Mouse (Mus musculus) spleen, postnatal 4 days (tissue): Measurements from ENCODE around the gene Parp3.

Source experiments
- DNase-seq, 2 experiments: peaks; one replicate each; pipeline ENCODE4 v3.0.0; 2022; ENCODE audit warnings: low spot score in 2 of 2

The Parp3 gene

DNA sequence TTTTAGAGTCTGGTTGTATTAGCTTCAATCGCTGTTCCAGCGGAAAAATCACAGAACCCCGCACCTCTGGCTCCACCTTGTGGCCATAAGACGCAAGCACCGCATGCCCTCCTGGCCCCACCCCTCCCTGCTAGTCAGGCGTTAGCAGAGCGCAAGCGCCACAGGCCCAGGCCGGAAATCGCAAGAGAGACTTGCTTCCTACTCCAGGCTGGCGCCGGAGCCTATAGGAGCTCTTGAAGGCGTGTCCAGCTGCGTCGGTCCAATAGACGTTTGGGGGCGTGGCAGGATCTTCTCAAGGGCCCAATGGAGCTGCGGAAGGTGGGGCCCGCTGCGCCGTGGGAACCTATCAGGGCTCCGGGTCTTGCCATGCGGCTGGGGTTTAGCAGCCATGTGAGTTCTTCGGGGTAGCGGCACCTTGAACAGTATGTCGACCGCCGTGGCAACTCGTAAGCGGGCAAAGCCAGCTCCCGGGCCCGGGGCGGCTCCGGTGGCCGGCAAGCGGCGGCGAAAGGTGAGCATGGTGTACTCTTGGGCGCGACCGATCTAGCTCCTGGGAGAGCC is at the start of gene Parp3:
TSS of gene Parp3 (minus strand) at position 26 of the 561 bp plus-strand sequence.
- DNase-seq: peak; percentile 97

DNA sequence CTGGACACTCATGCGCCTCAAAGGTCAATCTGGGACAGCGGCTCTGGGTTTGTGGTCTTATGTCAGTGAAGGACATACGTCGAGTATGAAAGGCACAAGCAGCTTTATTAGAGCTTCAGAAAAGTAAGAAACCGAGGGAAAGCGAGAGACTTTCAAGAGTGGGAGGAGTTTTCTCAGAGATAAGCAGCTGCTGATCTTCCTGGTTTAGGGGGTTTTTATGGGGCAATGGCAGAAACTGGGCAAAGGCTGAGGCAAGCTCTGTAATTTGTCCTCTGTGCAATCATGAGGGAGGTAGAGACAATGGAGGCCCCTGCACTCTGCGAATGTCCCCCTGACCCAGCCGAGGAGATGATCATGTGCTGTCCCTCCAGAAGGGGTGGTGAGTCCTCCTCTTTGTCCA is 43.2 kb upstream of the Parp3 start:
- DNase-seq: no peak

DNA sequence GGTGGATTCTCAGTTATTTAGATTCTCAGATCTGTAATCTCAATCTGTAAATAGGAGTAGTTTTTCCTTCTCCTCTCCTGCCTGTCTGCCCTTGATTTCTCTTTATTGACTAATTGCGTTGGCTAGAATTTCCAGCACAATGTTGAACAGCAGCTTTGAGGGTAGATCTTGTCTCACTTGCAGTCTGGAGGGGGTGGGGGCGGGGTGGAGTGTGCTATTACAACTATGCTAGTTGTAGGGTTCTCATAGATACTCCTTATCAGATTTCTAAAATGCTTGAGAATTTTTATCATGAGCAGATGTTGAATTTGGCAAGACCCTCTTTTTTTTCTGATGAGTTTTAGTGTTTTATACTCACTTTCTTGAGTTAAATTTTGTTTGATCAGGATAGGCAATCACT is 42.7 kb upstream of the Parp3 start:
- no peak for DNase-seq

- no peak for DNase-seq
Observed at GRCm38 (mm10) chr9:106514273-106514672, 37.5 kb upstream of the Parp3 start, which contains the start of gene Iqcf5. Gene Iqcf5, plus strand, starts transcription at chr9:106514573.

GRCm38 (mm10) chr9:106513566-106513965 is 36.8 kb upstream of the Parp3 start:
- no peak for DNase-seq

- DNase-seq: no peak
Observed at GRCm38 (mm10) chr9:106512729-106513450, 36.1 kb upstream of the Parp3 start.

GRCm38 (mm10) chr9:106509356-106509755 is 32.6 kb upstream of the Parp3 start:
- no peak for DNase-seq

DNA sequence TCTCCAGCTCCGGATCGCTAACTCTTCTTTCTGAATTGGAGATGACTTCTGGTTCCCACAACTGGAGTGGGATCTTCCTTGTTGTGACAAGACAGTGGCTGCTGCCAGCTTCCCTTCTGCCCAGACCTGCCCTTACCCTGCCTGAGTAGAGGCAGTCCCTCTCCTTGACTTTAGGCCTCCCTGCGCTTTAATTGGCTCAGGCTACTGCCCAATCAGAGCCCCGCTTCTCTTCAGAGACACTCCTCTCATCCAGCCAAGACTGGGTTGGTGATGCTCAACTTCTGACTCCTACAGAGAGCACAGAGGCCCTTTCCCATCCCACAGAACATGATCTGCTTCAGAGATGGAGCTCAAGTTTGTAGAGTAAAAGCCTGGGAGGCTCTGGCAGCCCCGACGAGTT is 27.5 kb upstream of the Parp3 start:
- no peak for DNase-seq

DNA sequence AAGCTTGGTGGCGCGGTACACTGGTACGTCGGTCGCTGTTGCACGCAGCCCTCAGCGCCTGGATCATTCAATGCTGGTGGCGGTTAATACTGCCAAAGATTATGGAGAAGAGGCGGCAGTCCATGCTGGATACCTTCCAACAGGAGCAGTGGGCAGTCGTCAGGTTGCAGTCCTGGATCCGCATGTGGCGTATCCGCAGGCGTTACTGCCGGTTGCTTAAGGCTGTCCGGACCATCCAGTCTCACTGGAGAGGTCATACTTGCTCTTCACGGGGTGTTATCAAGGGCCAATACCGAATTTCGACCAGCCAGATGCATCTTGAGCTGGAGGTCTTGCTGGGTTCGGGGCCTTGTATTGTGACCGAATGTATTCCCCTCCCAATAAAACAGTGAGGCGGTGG is 25.1 kb upstream of the Parp3 start:
- no peak for DNase-seq

DNA sequence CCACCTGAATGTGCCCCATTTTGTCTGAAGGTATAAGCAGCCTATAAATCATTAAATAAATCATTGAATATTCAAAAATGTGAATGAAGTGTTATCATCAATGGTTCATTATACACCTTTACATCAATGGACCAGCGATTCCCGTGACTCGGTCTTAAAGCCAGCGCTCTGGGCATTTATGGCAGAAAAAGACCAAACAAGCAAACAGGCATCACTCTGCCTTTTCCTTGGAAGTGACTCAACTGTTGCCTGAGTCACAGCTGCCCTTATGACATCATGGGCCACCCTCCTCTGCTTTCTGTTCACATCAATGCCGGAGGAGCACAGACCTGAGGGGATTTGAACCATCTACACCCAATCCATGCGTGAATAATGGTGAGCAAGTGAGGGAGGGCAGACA is 22.9 kb upstream of the Parp3 start, which contains the start of gene Iqcf1:
TSS of gene Iqcf1 (plus strand) at position 301 of the 400 bp plus-strand sequence.
- DNase-seq: no peak

DNA sequence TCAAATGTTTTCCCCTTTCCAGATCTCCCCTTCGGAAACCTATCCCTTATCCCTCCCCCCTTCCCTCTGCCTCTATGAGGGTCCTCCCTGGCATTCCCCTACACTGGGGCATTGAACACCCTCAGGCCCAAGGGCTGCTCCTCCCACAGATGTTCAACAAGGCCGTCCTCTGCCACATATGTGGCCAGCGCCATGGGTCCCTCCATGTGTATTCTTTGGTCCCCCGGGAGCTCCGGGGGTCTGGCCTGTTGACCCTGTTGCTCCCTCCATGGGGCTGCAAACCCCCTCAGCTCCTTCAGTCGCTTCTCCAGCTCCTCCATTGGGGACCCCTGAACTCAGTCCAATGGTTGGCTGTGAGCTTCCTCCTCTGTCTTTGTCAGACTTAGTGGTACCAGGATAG is 10.9 kb upstream of the Parp3 start:
- DNase-seq: peak; percentile 8 to 47

DNA sequence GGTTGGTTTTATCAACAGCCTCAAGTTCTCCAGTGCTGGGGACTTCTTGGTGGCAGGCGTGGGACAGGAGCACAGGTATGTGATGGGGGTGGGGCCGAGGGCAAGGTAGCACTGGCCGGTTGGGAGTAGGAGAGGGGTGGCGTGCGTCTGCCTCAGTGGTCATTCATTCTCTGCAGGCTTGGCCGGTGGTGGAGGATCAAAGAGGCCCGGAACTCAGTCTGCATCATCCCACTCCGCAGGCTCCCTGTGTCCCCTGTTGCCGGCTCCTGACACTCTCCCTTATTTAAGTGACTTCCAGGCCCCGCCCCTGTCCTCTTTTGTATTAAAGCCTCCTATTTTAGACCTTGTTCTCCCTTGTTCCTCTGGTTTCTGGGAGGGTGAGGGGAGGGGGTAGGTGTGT is 8.3 kb upstream of the Parp3 start:
- peak; percentile 9 to 58 for DNase-seq

DNA sequence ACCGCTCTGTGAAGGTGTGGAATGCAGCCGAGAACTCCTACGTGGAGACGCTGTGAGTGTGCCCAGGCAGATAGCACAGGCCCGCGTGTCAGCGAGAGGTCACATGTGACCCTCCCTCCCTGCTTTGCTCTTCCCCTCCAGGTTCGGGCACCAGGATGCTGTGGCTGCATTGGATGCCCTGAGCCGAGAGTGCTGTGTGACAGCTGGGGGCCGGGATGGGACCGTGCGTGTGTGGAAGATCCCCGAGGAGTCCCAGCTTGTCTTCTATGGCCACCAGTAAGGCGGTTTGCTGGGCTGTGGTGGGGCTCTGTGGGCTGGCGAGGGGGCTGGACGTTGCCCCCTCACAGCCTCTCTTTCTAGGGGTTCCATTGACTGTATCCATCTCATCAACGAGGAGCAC is 6.9 kb upstream of the Parp3 start:
- DNase-seq: peak in 1 of 2 experiments; percentile 58

DNA sequence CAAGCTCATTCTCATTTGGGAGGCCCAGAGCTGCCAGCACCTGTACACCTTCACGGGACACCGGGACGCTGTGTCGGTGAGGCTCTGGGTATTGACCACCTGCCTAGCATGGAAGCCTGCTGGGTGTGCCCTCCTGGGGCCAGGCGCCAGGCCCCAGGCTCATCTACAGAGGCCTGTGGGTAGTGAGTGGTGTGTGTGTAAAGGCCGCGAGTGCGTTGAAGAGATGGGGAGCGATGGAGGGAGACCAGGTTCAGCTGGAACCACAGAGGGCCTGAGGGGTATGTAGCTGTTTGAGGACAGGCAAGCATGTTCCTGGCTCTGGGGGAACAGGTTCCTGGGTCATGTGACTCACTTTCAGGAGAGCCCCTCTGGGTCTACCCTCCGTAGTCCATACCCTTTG is 6.4 kb upstream of the Parp3 start:
- peak in 1 of 2 experiments; percentile 12 for DNase-seq

GRCm38 (mm10) chr9:106482578-106483115 is 5.9 kb upstream of the Parp3 start:
- DNase-seq: peak; percentile 9 to 56

- peak; percentile 10 to 57 for DNase-seq
Observed at GRCm38 (mm10) chr9:106481676-106482075, 4.9 kb upstream of the Parp3 start.

- DNase-seq: peak; percentile 12 to 61
Observed at GRCm38 (mm10) chr9:106481075-106481474, 4.3 kb upstream of the Parp3 start.

DNA sequence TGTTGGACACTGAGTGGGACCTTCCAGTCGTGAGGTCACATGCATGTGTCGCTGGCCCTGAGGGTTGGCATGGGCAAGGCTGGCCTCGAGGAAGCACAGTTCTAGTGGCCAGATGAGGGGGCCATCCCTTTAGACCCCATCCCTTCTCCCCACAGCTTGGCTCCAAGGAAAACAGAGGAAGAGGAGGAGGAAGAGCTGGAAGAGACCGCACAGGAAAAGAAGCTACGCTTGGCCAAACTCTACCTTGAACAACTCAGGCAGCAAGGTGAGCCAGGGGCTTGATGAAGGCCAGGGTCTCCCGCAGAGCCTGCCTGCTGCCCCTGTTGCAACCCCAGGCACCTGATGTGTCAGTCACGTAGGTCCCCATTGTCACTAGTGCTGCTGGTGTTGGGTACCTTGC is 3.8 kb upstream of the Parp3 start:
- DNase-seq: peak; percentile 11 to 54

DNA sequence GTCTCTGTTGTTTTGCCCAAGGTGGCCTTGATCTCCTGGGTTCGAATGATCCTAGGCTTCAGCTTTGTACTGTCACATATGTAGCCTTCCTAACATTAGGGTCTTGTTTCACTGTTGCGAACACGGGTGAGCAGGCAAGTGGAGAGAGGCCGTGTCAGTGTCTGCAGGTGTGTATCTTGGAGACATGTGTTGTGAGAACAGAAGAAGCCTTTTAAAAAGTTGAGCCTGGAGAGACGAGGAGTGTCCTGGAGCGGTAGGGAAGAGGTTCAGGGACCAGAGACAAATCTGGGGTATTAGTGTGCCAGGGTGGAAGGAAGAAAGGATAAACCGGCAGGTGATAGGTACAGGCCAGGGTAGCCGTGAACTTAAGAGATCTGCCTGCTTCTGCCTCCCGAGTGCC is 1.4 kb upstream of the Parp3 start:
- peak; percentile 7 to 54 for DNase-seq

DNA sequence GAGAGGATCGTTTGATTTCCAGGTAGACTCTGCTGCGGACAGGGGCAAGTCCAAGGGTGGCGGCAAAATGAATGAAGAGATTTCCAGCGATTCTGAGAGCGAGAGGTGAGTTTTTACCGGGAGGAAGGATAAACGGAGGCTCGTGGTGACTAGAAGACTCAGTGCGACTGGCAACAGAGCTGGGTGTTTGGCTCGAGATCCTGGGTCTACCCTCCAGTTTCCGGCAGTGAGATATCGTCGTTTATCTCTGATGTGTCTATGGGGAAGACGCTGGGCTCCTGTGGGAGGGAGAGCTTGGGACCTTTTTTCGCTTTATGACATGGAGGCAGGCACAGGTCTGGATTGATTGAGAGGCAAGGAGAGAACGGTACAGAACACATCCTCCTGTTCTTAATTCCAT is 900 bp upstream of the Parp3 start:
- peak; percentile 11 to 58 for DNase-seq

DNA sequence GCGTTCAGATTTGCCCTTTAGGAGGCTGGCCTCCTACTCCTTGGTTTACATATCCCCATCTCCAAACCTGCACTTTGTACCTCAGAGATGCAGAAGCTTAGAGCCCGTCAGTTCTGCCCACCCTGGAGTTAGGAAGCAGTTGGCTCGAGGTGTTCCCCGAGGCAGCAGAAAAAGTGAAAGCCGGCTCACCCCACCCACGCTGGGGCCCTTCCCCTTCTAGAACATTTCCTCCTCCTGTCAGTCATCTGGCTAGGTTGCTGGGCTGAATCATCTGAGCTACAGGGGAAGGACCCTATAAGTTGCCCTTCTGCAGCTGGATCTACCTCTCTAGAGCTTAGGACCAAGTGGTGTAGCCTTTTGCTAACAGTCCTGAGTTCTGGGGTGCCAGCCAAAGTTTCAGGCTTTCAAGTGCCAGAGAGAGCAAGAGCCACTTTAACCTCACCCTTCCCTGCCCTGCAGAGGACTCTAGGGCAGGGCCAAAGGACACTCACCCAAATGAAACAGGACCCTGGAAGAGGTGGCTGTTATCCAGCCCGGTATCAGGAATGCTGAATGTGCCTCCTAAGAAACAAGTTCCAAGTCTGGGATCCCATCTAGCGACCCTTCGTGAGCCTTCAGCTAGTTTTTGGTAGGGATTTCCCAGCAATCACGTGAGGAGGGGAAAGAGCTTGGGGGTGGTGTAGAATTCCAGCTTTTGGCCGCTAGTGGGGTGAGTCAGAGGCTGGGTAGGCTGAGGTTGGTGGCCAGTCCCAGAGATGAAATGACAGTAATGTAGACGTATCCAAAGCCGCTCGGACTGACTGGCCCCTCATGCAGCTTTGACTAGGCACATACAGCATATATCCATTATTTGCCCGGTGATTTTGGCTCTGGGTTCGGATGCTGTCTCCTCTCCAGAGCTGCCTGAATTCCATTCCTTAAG is 486 bp downstream of the Parp3 start:
- peak; percentile 60 to 76 for DNase-seq

GRCm38 (mm10) chr9:106475663-106476001 is 1.1 kb downstream of the Parp3 start, which contains the start of gene Rrp9:
Gene Rrp9, plus strand, starts transcription at chr9:106475963.
- no peak for DNase-seq
